Mouse (Mus musculus) E14TG2a.4 (cell line): ENCODE data around the gene Rab40b.

Source experiments
- CTCF ChIP-seq: conservative IDR thresholded peaks from 2 replicates; pipeline ENCODE4 v1.5.1; 2014; ENCODE audit warnings: low read length
- NANOG ChIP-seq: IDR thresholded peaks from 2 replicates; pipeline ENCODE4 v1.6.1; 2014; ENCODE audit warnings: borderline replicate concordance, low read length, mixed read lengths
- POU5F1 ChIP-seq: IDR thresholded peaks from 2 replicates; pipeline ENCODE4 v1.6.1; 2014; ENCODE audit warnings: low read length, borderline replicate concordance

- TF ChIP-seq CTCF: no peak
- TF ChIP-seq POU5F1: no peak
- TF ChIP-seq NANOG: no peak
Observed at GRCm38 (mm10) chr11:121417971-121418370, 29.9 kb upstream of the Rab40b start.
